Mouse (Mus musculus) adrenal gland, adult 18-20 months (tissue): ENCODE measurements around the gene Agtrap. TPM values are rescaled to one million over a fixed set of nuclear protein-coding genes. Genes with fewer than 3 reads are reported as not detected.

ENCODE experiments used
- DNase-seq, 2 experiments: peaks; one replicate each; pipeline ENCODE4 v3.0.0; 2021 to 2022; ENCODE audit warnings: low spot score in 2 of 2
- total RNA-seq, 2 experiments: library from RNA; stranded (reverse); gene quantifications; 1 replicate in 1 of 2; 2 replicates in 1 of 2; pipeline ENCODE4 v1.2.3; 2021

The Agtrap gene
- total RNA-seq, 2 experiments from 2014 or later: 54.8 to 85.8 TPM

- DNase-seq: no peak
Measured at GRCm38 (mm10) chr4:148107621-148108291, 19.9 kb upstream of the Agtrap start.

GRCm38 (mm10) chr4:148104146-148104545, 16.3 kb upstream of the Agtrap start:
- DNase-seq: no peak

GRCm38 (mm10) chr4:148101801-148102527, 14.1 kb upstream of the Agtrap start:
- DNase-seq: peak; percentile 57

- no peak for DNase-seq
Measured at GRCm38 (mm10) chr4:148098666-148099065, 10.8 kb upstream of the Agtrap start.

GRCm38 (mm10) chr4:148097936-148098335, 10.1 kb upstream of the Agtrap start:
- DNase-seq: no peak

GRCm38 (mm10) chr4:148095081-148095480, 7.2 kb upstream of the Agtrap start:
- no peak for DNase-seq

- DNase-seq: no peak
Measured at GRCm38 (mm10) chr4:148094161-148094560, 6.3 kb upstream of the Agtrap start.

GRCm38 (mm10) chr4:148092551-148093271, 4.9 kb upstream of the Agtrap start:
- peak in 1 of 2 experiments; percentile 37 for DNase-seq

- DNase-seq: no peak
Measured at GRCm38 (mm10) chr4:148091181-148091580, 3.4 kb upstream of the Agtrap start.

GRCm38 (mm10) chr4:148089166-148089565, 1.3 kb upstream of the Agtrap start:
- DNase-seq: no peak

GRCm38 (mm10) chr4:148087091-148087906, 532 bp downstream of the Agtrap start:
- peak in 1 of 2 experiments; percentile 44 for DNase-seq

GRCm38 (mm10) chr4:148085907-148086305, 1.9 kb downstream of the Agtrap start:
- DNase-seq: no peak

GRCm38 (mm10) chr4:148085131-148085906, 2.5 kb downstream of the Agtrap start:
- no peak for DNase-seq

- DNase-seq: no peak
Measured at GRCm38 (mm10) chr4:148084261-148084714, 3.5 kb downstream of the Agtrap start.

- no peak for DNase-seq
Measured at GRCm38 (mm10) chr4:148083176-148083899, 4.5 kb downstream of the Agtrap start.

GRCm38 (mm10) chr4:148082257-148083044, 5.4 kb downstream of the Agtrap start:
- peak; percentile 37 to 57 for DNase-seq

- no peak for DNase-seq
Measured at GRCm38 (mm10) chr4:148081201-148081600, 6.6 kb downstream of the Agtrap start.

GRCm38 (mm10) chr4:148080597-148080973, 7.2 kb downstream of the Agtrap start:
- DNase-seq: no peak
